Mouse (Mus musculus): Measurements from ENCODE around the gene Tshz2.

GRCm38 (mm10) chr2:169873442-169873841, 240.6 kb downstream of the Tshz2 start:
- no peak for TF ChIP-seq CTCF (IDR thresholded peaks at IDR 0.05; ENCODE audit: extremely low read depth, insufficient read length, insufficient replicate concordance, low read depth, low read length)
- TF ChIP-seq POLR2A (IDR thresholded peaks at IDR 0.05; ENCODE audit: low read depth, low read length) = no peak

Measured in small intestine, adult 2 months (tissue).